Mouse (Mus musculus): ENCODE measurements around the gene Gabpb2. TPM values are rescaled to one million over a fixed set of nuclear protein-coding genes. Genes with fewer than 3 reads are reported as not detected.
"Not testable (repeated sequence)": the region's sequence is repeated elsewhere in the genome, so short reads cannot be mapped to it uniquely, and the experiment has no call there.

The Gabpb2 gene
- total RNA-seq, 2 experiments from 2014 or later: 16.1 to 16.2 TPM

GRCm38 (mm10) chr3:95231298-95232221 is 13.8 kb upstream of the Gabpb2 start, which contains the start of gene Mllt11:
Mllt11 (minus strand) TSS chr3:95232171.
- no peak for DNase-seq

DNA sequence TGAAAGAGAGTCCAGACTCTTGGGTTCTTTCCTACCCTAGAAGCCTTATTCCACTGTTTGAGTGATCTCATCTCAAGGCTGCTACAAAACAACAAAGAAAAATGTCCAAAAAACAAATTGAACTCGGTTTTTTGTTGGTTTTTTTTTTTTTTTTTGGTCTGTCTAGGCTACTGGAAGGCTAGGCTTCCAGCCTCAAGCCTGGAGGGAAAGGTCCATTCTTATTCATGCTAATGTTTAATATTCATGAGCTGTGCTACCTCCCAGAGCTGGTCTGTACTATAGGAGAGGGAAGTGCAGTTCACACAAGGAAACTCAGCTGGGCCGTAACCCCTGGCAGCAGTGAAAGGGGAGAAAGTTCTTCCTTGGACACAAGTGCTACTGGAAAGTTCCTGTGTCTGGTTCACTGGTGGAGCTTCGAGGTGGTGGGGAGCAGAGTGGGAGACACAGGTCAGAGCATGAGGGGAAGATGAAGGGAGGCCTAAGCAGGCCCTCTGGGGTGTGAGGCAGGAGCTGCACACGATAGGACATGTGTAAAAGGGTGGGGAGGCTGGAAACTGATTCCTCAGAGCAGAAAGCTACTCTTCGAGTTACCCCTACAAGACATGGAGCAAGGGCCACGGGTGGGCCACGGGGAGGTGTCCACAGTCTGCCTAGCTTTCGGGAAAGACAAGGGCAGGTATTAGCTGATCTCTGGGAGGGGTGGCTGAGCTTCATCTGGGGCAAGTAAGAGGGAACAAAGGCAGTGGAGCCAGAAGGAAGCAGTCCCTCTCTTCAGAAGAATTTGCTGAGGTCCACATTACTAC is 13.0 kb upstream of the Gabpb2 start:
- DNase-seq: no peak

GRCm38 (mm10) chr3:95229781-95230494 is 12.2 kb upstream of the Gabpb2 start:
- peak; percentile 67 for DNase-seq

DNA sequence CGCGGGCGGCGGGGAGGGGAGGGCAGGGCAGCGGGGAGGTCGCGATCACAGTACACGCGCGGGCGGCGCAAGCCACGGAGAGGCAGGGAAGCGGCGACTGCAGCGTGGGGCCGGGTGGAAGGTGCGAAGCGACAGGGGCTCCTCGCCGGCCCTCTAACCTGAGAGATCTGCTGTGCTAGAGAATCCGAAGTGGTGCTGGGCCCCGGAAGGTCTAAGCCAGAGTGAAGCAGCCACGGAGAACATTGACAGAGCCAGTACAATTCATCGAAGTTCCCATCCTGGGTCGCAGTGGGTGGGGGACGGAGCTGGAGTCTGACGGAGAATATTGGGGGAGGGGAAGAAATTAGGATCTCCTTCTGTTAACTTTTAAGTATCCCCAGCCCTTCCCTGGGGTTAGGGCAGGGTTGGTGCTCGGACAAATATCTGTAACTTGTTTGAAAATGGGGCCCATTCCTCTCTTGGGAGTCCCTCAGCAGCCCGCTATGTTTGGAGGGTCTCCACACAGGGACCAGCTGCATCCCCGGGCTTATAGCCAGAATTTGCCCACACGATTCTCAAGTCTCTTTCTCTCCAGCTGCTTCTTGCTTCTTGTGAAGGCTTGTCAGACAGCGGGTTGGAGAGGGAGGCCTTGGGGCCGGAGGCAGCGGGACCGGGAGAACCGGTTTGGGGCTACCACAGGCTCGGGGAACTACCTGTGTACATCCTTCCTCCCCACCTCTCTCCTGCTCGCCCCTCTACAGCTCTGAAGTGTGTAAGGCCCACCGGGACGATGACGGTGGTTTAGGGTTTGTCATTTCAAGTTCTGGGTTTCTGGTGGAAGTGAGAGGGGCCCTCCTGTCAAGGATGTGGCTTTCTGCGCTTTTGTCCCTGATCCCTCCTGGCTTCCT is 11.4 kb upstream of the Gabpb2 start:
- peak; percentile 42 for DNase-seq

- peak; percentile 88 for DNase-seq
These were observed 10.6 kb upstream of the Gabpb2 start, which contains the start of gene Cdc42se1 for GRCm38 (mm10) chr3:95228148-95228893. Cdc42se1 (plus strand) TSS chr3:95228732.

- DNase-seq: no peak
These were observed 9.5 kb upstream of the Gabpb2 start for GRCm38 (mm10) chr3:95227214-95227613.

GRCm38 (mm10) chr3:95224295-95224694 is 6.6 kb upstream of the Gabpb2 start:
- DNase-seq: no peak

DNA sequence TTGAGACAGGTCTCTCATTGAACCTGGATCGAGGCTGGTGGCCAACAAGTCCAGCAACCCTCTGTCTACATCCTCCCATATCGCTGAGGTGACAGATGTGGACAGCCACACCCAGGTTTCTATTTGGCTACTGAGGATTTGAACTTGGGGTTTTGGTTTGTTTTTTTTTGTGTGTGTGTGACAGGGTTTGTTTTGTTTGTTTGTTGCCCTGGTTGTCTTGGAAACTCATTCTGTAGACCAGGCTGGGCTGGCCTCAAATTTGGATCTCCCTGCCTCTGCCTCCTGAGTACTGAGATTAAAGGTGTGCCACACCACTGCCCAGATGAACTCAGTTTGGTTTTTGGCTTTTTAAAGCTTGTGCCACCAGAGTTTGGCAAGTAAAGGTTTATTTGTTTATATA is 5.3 kb upstream of the Gabpb2 start:
- DNase-seq: no peak

- no peak for DNase-seq
These were observed 886 bp upstream of the Gabpb2 start for GRCm38 (mm10) chr3:95218466-95219137.

DNA sequence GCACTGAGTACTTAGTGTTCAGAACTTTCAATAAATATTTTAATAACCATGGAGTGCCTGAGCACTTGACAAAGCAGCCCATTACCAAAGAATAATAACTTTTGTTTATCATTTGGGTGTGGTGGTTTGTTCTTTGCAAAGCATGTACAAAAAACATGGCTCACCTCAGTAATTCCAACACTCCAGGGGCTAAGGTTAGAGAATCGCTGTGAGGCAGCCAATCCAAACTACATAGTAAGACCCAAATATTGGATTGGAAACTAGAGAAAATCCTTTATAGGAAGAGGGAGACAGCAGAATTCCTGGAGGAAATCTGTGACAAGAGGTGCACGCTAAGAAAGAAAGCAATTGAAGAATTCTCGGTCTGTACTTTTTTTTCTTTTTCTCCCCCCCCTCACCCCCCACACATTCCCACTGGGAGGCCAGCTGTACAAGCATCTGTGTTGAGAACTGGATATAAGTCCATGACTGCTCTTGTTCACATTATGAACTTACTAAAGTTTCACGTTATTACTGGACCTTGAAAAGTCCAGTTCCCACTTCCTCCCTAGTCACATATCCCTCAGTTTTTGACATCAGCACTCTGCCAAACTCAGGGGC is 961 bp downstream of the Gabpb2 start:
- no peak for DNase-seq

DNA sequence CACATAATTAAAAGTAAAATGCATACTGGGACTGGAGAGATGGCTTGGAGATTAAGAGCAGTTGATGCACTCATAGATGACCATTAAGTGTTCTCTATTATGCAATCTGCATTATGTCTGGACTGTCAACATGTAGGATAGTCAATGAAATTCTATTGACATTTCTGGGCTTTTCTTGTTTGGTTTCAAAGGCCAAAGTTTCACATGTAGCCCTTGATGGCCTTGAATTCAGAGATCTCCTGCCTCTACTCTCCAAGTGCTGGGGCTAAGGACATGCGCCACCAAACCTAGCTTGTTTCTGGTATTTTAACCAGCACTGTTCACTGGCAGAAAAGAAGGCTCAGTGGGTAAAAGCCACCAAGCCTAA is 4.1 kb downstream of the Gabpb2 start:
- no peak for DNase-seq

DNA sequence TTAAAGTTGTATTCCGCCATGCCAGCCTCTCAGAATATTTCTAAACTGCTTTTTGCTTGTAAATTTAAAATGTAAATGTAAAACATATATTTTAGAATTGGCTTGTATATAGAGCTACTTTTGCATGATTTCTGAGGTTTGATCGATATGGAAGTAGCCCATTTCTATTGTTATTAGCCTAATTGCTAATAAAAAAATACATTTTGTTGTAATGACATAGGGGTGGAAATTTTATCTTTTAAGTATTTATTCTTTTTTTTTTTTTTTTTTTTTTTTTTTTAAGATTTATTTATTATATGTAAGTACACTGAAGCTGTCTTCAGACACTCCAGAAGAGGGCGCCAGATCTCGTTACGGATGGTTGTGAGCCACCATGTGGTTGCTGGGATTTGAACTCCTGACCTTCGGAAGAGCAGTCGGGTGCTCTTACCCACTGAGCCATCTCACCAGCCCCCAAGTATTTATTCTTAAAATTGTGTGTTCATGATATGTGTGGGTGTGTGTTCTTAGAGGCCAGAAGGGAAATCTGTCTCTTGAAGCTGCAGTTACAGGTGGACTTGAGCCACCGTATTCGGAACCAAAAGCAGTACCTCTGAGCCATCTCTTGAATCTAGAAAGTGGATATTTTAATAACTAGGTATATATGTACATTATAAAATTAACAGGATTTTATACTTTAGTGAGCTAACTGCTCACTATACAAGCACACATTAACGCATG is 4.7 kb downstream of the Gabpb2 start:
- DNase-seq: not testable (repeated sequence)

DNA sequence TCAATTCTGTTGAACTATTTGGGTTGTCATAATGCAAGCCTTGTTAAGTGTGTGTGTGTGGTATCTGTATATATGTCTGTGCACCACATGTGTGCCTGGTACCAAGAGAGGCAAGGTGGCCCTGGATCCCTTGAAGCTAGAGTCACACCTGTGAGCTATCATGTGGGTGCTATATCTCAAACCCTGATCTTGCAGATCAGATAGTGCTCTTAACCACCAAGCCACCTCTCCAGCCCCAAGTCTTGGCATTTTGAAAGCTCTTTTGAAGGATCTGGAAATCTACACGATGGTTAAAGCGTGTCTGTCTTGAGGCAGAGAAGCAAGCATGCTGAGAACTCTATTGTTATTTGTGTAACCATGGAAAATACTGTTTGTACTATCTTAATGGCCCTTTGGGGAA is 7.1 kb downstream of the Gabpb2 start:
- no peak for DNase-seq

GRCm38 (mm10) chr3:95208286-95208685 is 9.4 kb downstream of the Gabpb2 start:
- no peak for DNase-seq

DNA sequence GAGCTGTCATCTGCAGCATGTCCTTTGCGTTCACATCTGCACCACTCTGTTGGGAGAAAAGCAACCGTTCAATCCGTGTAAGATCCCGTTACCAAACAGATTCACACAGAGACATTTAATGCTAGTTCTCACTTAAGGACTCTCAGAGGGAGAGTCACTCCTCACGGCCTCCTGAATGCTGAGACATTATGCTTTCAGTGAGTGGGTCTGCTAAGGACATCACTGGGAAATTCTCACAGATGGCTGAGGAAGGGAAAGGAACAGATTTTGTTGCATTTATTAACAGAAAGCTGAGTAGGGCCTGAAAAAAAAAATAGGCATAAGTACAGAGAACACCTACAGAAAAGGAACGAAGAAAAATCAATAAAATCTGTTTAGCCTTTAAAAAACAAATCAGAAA is 13.8 kb downstream of the Gabpb2 start:
- no peak for DNase-seq

GRCm38 (mm10) chr3:95200562-95200961 is 17.2 kb downstream of the Gabpb2 start:
- no peak for DNase-seq

DNA sequence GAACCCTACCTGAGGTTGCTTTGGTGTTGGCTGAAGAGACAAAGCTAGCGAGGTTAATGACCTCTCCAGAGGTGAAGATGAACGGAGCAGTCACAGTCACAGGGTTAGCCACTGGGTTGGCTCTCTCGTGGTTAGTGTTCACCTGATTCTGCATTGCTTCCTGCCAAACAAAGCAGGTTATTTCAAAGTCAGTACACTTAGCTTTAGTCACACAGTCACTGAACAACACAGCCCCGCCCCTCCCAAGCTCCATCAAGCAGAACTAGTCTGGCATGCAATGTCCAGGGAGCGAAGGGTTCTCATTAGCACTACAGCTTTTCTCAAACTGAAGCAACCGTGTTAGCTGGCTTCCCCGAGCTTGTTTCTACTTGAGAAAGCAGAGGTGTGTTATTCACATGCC is 17.6 kb downstream of the Gabpb2 start:
- no peak for DNase-seq

GRCm38 (mm10) chr3:95199101-95199500 is 18.6 kb downstream of the Gabpb2 start:
- no peak for DNase-seq

GRCm38 (mm10) chr3:95195772-95196171 is 21.9 kb downstream of the Gabpb2 start:
- no peak for DNase-seq

All from heart, postnatal 4 days (tissue).